13 mouse cellular contexts compared by ENCODE assay signal in the genomic region with DNA sequence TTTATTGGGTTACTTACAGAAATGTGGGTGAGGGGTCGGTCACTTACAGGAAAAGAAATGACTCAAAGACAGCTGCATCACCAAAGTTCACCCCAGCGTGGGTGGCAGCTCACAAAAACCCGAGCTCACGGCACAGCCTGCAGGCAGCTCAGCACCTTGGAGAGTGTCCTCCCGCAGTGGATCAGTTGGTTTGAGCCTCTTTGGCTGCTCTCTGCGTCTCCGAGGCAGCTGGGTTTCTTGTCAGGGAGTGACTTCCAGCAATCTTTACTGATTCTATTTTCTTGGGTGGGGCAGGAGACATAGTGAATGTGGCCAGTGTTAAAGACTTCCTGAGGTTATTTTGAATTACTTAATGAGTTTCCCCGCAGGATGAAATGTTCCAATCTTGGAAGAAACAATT.
DNase-seq lines count a peak whose midpoint lies in the region; ATAC-seq and TF ChIP-seq lines count a peak whose summit lies in the region.
"Had no signal": no experiment of that assay in that cellular context is flagged by ENCODE, and none has a peak within 500 bp of the region (broad histone marks: within the 10 kb centered on the region; RNA-seq: fewer than 3 reads in every experiment).

No protein-coding gene starts in this region.

- no peak overlapping the region for H3K4me3 ChIP-seq in kidney, postnatal 0 days (replicated peaks; ENCODE audit: low read depth, low read length)
- H3K4me3 ChIP-seq in embryonic facial prominence, embryonic 10.5 days = no peak overlapping the region
- H3K4me3 ChIP-seq in forebrain, embryonic 15.5 days = no peak overlapping the region

- 18% methylated on average over 8 of the region's 8 CpGs for WGBS in kidney, postnatal 0 days
- 27% methylated on average over 8 of the region's 8 CpGs for WGBS in embryonic facial prominence, embryonic 10.5 days
- WGBS in forebrain, embryonic 15.5 days = 17% methylated on average over 8 of the region's 8 CpGs

- DNase-seq in kidney, postnatal 0 days (ENCODE audit: low spot score) = peak; percentile 61
- no peak for DNase-seq in kidney, postnatal 36 days
- peak; percentile 16 for DNase-seq in ES-CJ7 (ENCODE audit: low read depth, low spot score)
- peak; percentile 12 for DNase-seq in Muller cell, postnatal 12 days (ENCODE audit: inconsistent ontology term)
- peak; percentile 42 for DNase-seq in embryonic facial prominence, embryonic 10.5 days (ENCODE audit: low spot score)
- no peak for DNase-seq in cerebellum, postnatal 4 days (ENCODE audit: low spot score in 2 of 2)
- DNase-seq in layer of hippocampus, postnatal 36 days = no peak
- DNase-seq: cerebellum, postnatal 14 days; left cerebral cortex, postnatal 4 days; spleen, adult 18-20 months had no signal

- no peaks in the 10 kb centered on the region for H3K27me3 ChIP-seq in kidney, postnatal 0 days (ENCODE audit: insufficient read depth, low read length)
- no peaks in the 10 kb centered on the region for H3K27me3 ChIP-seq in embryonic facial prominence, embryonic 10.5 days (replicated peaks; ENCODE audit: low read depth, poor library complexity, severe bottlenecking)
- no peaks in the 10 kb centered on the region for H3K27me3 ChIP-seq in forebrain, embryonic 15.5 days

- no peak overlapping the region for H3K4me2 ChIP-seq in kidney, postnatal 0 days (ENCODE audit: low read length)
- H3K4me2 ChIP-seq in forebrain, embryonic 15.5 days (replicated peaks) = no peak overlapping the region

- no peaks in the 10 kb centered on the region for H3K36me3 ChIP-seq in kidney, postnatal 0 days (ENCODE audit: insufficient read depth, low read length)
- H3K36me3 ChIP-seq in embryonic facial prominence, embryonic 10.5 days (replicated peaks) = no peaks in the 10 kb centered on the region
- no peaks in the 10 kb centered on the region for H3K36me3 ChIP-seq in forebrain, embryonic 15.5 days

- H3K4me1 ChIP-seq in kidney, postnatal 0 days (replicated peaks; ENCODE audit: insufficient read depth, low read length) = no peaks in the 10 kb centered on the region
- no peaks in the 10 kb centered on the region for H3K4me1 ChIP-seq in embryonic facial prominence, embryonic 10.5 days
- H3K4me1 ChIP-seq in forebrain, embryonic 15.5 days = no peaks in the 10 kb centered on the region

- ATAC-seq in kidney, postnatal 0 days (replicated peaks; ENCODE audit: low FRiP score, low read depth) = no peak
- ATAC-seq in forebrain, embryonic 15.5 days (replicated peaks) = no peak
- ATAC-seq: intestine, embryonic 16.5 days had no signal

- H3K9ac ChIP-seq in kidney, postnatal 0 days (ENCODE audit: low read depth, low read length) = no peak overlapping the region
- no peak overlapping the region for H3K9ac ChIP-seq in forebrain, embryonic 15.5 days (replicated peaks)

- 0 out of 2 replicates have a peak, but pooled peaks cover 6% of the 10 kb centered on the region for H3K9me3 ChIP-seq in kidney, postnatal 0 days (replicated peaks; ENCODE audit: low read length)
- H3K9me3 ChIP-seq in embryonic facial prominence, embryonic 10.5 days = peaks cover 29% of the 10 kb centered on the region
- H3K9me3 ChIP-seq in forebrain, embryonic 15.5 days = no peaks in the 10 kb centered on the region

- H3K27ac ChIP-seq in kidney, postnatal 0 days = no peak overlapping the region
- H3K27ac ChIP-seq in embryonic facial prominence, embryonic 10.5 days (replicated peaks) = no peak overlapping the region
- H3K27ac ChIP-seq in forebrain, embryonic 15.5 days (replicated peaks) = no peak overlapping the region
- H3K27ac ChIP-seq: macrophage had no signal

- no peak for TF ChIP-seq CTCF in kidney, postnatal 0 days (IDR thresholded peaks at IDR 0.05; ENCODE audit: low read depth)

Comparison
In these comparisons a context has a peak if more than half of its experiments do, and no peak if none do; other contexts are left out.
1. DNase-seq: peak in kidney, postnatal 0 days (single experiment), ES-CJ7 (single experiment), Muller cell, postnatal 12 days (single experiment) and embryonic facial prominence, embryonic 10.5 days (single experiment); none in kidney, postnatal 36 days (0 of 2), cerebellum, postnatal 4 days (0 of 2) and layer of hippocampus, postnatal 36 days (0 of 2).